Mouse (Mus musculus) heart, adult 2 months (tissue): Measurements from ENCODE around the gene Asic5. TPM values are rescaled to one million over a fixed set of nuclear protein-coding genes. Genes with fewer than 3 reads are reported as not detected.

Experiments
- DNase-seq, 2 experiments: peaks; one replicate each; pipeline ENCODE4 v3.0.0; 2021
- H3K27ac ChIP-seq: fragments of 200-600 bp; 2 replicates; pipeline ENCODE4 v1.8.1; 2022
- H3K27me3 ChIP-seq: fragments of 200-500 bp; 2 replicates; pipeline ENCODE4 v1.6.1; 2012; ENCODE audit warnings: mild to moderate bottlenecking, low read length, inconsistent platforms, mixed read lengths; ENCODE audit not compliant: control insufficient read depth, insufficient read depth
- H3K36me3 ChIP-seq: fragments of 200-500 bp; 2 replicates; pipeline ENCODE4 v1.6.1; 2012; ENCODE audit warnings: low read length, inconsistent platforms; ENCODE audit not compliant: control insufficient read depth, insufficient read depth
- H3K4me1 ChIP-seq: fragments of 200-500 bp; 2 replicates; pipeline ENCODE4 v1.6.1; 2011; ENCODE audit warnings: low read length; ENCODE audit not compliant: control insufficient read depth, insufficient read depth
- H3K4me3 ChIP-seq: fragments of 200-600 bp; 2 replicates; pipeline ENCODE4 v1.8.1; 2022
- H3K79me2 ChIP-seq: fragments of 200-500 bp; replicated peaks from 2 replicates; pipeline ENCODE4 v1.6.1; 2012; ENCODE audit warnings: mild to moderate bottlenecking, inconsistent platforms, low read length, moderate library complexity, mixed read lengths; ENCODE audit not compliant: control insufficient read depth, insufficient read depth
- H3K9ac ChIP-seq: fragments of 200-500 bp; 2 replicates; pipeline ENCODE4 v1.6.1; 2012; ENCODE audit warnings: low read depth, mild to moderate bottlenecking, control low read depth, inconsistent platforms, low read length, mixed read lengths
- CTCF ChIP-seq: fragments of 200-600 bp; IDR thresholded peaks from 2 replicates; pipeline ENCODE4 v1.8.1; 2022; ENCODE audit warnings: antibody characterized with exemption, mild to moderate bottlenecking, moderate library complexity
- EP300 ChIP-seq: fragments of 200-500 bp; IDR thresholded peaks from 2 replicates; pipeline ENCODE4 v1.6.1; 2011; ENCODE audit warnings: low read depth, low read length, control low read depth; ENCODE audit not compliant: insufficient read depth
- POLR2A ChIP-seq: fragments of 200-500 bp; IDR thresholded peaks from 2 replicates; pipeline ENCODE4 v1.6.1; 2011; ENCODE audit warnings: mild to moderate bottlenecking, low read depth, low read length, control low read depth; ENCODE audit not compliant: insufficient read depth
- WGBS: fragments of 180-500 bp; shearing (Covaris S2); methylation state at CpG from one replicate; pipeline ENCODE4 v1.1.7; 2018; 5-methylcytosine and 5-hydroxymethylcytosine counted together
- intact Hi-C: fragments of 180-260 bp; cut with DNase I; formaldehyde crosslinking; loops from one replicate; pipeline ENCODE4 v1.15.1; 2025
- polyA plus RNA-seq: library from polyadenylated mRNA; depleted of rRNA; stranded (reverse); fragments of >200 nt; gene quantifications from 2 replicates; pipeline ENCODE4 v1.2.3, GENCODE M21; 2012
- total RNA-seq, 2 experiments: library from RNA; stranded (reverse); gene quantifications; 2 replicates each; pipeline ENCODE4 v1.2.3; 2021

Gene Asic5
- total and polyA plus RNA-seq, 3 experiments: not detected

DNA sequence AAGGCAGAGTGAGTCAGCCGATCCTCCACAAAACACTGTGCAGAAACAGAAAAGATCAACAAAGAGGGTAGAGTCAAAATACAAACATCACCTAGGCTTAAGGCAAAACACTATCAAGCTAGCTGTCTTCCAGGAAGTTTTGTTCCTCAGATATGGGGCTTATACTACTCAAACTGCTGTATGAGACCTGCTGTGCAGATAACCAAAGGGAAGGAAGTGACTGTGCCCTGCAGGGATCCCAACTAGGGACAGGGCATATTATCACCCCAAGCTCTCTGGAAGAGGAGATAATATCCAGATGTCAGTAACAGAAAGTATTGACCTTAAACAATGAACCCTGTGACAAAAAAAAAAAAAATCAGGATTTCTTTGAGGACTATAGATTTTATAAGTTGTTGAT lies 33.0 kb upstream of the Asic5 start:
- no peaks in the 10 kb centered on the region for H3K4me1 ChIP-seq
- TF ChIP-seq EP300 (no peak), CTCF (no peak), POLR2A (no peak)
- no peak overlapping the region for H3K27ac ChIP-seq
- no peak overlapping the region for H3K4me3 ChIP-seq
- 56% methylated on average over 1 of the region's 1 CpGs for WGBS
- H3K27me3 ChIP-seq: no peaks in the 10 kb centered on the region
- intact Hi-C loops: no loop called here
- H3K9ac ChIP-seq: no peak overlapping the region
- no peak for DNase-seq
- no peaks in the 10 kb centered on the region for H3K36me3 ChIP-seq
- H3K79me2 ChIP-seq: no peaks in the 10 kb centered on the region

DNA sequence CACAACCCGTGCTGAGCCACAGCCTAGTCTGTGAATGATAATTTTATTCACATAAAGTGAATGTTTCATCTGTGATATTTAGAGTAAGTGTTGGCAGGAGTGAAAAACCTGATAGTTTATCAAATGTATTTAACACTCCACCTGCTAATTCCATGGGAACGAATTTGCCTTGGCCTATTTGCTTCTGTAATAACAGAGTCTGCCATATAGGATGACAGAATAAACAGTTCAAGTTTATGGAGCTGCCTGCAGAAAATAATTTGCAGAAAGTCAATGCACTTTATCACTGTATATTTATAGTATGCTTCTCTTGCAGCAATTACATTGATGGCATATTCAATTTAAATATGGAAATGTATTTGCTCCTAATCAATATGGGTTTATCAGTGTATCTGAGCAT lies 30.3 kb upstream of the Asic5 start:
- 79% methylated on average over 2 of the region's 2 CpGs for WGBS
- H3K79me2 ChIP-seq: no peaks in the 10 kb centered on the region
- TF ChIP-seq POLR2A (no peak), CTCF (no peak), EP300 (no peak)
- intact Hi-C loops: no loop called here
- no peak overlapping the region for H3K27ac ChIP-seq
- H3K4me3 ChIP-seq: no peak overlapping the region
- no peak overlapping the region for H3K9ac ChIP-seq
- no peaks in the 10 kb centered on the region for H3K36me3 ChIP-seq
- H3K4me1 ChIP-seq: no peaks in the 10 kb centered on the region
- no peak for DNase-seq
- H3K27me3 ChIP-seq: no peaks in the 10 kb centered on the region

DNA sequence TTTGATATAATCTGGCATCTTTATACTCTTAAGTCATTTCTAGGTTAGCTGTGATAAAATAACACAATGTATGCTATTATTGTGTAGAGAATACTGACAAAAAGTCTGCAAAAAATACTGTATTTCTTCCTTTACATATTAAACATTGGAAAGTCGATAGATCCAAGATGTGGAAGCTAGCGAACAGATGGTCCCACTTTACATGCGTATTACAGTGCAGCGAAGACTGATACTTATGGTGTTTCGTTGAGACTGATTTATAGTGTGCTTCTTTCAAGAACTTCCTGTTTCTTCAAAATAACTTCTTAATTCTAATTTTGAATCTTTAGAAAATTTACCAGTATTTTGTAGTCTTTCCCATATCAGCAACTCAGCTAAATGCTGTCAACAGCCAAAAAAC lies 24.6 kb upstream of the Asic5 start:
- Histone ChIP-seq H3K4me3 (no peak overlapping the region), H3K27me3 (no peaks in the 10 kb centered on the region), H3K9ac (no peak overlapping the region), H3K27ac (no peak overlapping the region), H3K4me1 (no peaks in the 10 kb centered on the region), H3K36me3 (no peaks in the 10 kb centered on the region), H3K79me2 (no peaks in the 10 kb centered on the region)
- intact Hi-C loops: no loop called here
- TF ChIP-seq EP300 (no peak), CTCF (no peak), POLR2A (no peak)
- WGBS: 93% methylated on average over 5 of the region's 5 CpGs
- DNase-seq: no peak

DNA sequence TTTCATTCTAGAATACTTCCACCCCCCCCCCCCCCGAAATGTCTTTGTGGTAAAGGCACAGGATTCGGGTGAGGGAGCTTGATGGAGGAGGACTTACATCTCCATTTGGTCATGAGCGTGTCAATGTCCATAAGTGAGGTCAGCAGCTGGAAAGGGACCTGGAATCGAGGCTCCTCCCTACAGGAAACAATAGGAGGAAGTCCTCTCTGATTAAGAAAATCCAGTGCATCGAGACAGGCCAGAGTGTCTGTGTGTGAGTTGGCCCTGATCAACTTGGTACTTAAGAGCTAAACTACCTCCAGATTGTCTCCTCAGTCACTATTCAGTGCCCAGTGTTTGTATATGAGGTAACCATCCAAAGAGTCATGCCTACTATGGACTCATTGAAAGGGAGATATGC lies 20.8 kb upstream of the Asic5 start:
- DNase-seq: no peak
- Histone ChIP-seq H3K4me3 (no peak overlapping the region), H3K36me3 (no peaks in the 10 kb centered on the region), H3K27me3 (no peaks in the 10 kb centered on the region), H3K79me2 (no peaks in the 10 kb centered on the region), H3K27ac (no peak overlapping the region), H3K4me1 (no peaks in the 10 kb centered on the region), H3K9ac (no peak overlapping the region)
- TF ChIP-seq CTCF: no peak
- TF ChIP-seq POLR2A: no peak
- no peak for TF ChIP-seq EP300
- intact Hi-C loops: no loop called here
- 47% methylated on average over 5 of the region's 5 CpGs for WGBS

DNA sequence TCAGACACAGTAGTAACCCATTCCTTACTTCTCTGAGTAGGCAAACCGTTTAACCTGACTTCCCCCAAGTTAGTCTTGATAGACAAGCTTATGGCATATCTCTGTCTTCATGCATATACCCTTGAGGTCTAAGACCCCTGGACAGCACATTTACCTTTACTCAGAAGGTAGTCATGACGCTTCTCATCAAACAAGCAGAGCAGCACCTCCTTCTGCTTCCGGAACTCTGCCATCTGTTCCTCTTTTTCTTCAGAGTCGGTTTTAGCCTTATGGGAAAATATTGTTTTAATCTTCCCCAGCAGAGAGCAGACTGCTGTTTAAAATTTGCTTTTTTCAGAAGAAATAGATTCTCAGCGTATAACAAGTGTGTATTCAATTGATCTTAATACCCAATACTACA lies 18.3 kb upstream of the Asic5 start:
- 85% methylated on average over 5 of the region's 5 CpGs for WGBS
- Histone ChIP-seq H3K27ac (no peak overlapping the region), H3K79me2 (no peaks in the 10 kb centered on the region), H3K36me3 (no peaks in the 10 kb centered on the region), H3K9ac (no peak overlapping the region), H3K4me3 (no peak overlapping the region), H3K4me1 (no peaks in the 10 kb centered on the region), H3K27me3 (no peaks in the 10 kb centered on the region)
- TF ChIP-seq EP300 (no peak), POLR2A (no peak), CTCF (no peak)
- DNase-seq: no peak
- intact Hi-C loops: no loop called here

DNA sequence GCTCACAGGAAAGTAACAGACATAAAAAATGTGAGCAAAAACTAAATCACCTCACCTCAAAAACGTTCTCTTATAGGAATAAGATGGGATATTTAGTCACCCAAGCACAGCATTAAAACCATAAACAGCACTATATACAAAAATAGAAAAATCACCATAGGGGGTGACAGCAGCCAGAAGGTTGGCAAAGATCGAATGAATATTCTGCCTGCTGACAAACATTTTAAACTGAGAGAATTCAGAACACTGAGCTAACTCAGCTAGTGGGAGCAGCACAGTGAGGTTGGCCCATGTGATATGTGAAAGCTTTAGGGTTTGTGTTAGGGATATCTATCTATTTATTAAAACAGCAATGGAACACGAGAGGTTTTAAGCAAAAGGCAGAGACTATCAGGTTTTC lies 17.5 kb upstream of the Asic5 start:
- Histone ChIP-seq H3K9ac (no peak overlapping the region), H3K4me3 (no peak overlapping the region), H3K36me3 (no peaks in the 10 kb centered on the region), H3K4me1 (no peaks in the 10 kb centered on the region), H3K27ac (no peak overlapping the region), H3K27me3 (no peaks in the 10 kb centered on the region), H3K79me2 (no peaks in the 10 kb centered on the region)
- intact Hi-C loops: no loop called here
- 65% methylated on average over 3 of the region's 3 CpGs for WGBS
- DNase-seq: no peak
- no peak for TF ChIP-seq POLR2A

DNA sequence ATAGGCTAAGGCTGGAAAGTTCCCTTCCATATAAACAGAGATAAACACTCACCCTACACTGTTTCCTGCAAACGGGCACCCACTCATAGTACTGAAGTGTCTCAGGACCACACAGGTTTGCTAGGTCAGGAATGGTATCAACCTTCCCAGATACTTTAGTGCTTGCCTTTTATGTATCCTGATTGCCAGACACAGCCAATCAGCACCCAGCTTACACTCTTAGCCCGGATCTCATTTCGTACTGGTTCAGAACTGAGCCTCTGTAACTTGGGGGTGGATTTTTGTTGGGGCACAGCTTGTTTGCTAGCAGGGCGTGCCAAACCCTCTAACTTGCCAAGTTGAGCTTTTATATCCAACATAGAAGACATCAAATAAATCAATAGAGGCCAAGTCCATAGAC lies 6.5 kb upstream of the Asic5 start:
- H3K27me3 ChIP-seq: no peaks in the 10 kb centered on the region
- intact Hi-C loops: no loop called here
- no peak overlapping the region for H3K4me3 ChIP-seq
- no peaks in the 10 kb centered on the region for H3K79me2 ChIP-seq
- H3K9ac ChIP-seq: no peak overlapping the region
- no peaks in the 10 kb centered on the region for H3K36me3 ChIP-seq
- 57% methylated on average over 4 of the region's 4 CpGs for WGBS
- no peak overlapping the region for H3K27ac ChIP-seq
- no peak for TF ChIP-seq EP300
- no peak for TF ChIP-seq CTCF
- TF ChIP-seq POLR2A: no peak
- no peaks in the 10 kb centered on the region for H3K4me1 ChIP-seq
- no peak for DNase-seq
